Mouse (Mus musculus): ENCODE measurements around the gene Rab12. TPM values are rescaled to one million over a fixed set of nuclear protein-coding genes. Genes with fewer than 3 reads are reported as not detected.

The Rab12 gene
- total RNA-seq, 2 experiments from 2014 or later, result 98.4 to 111 TPM

GRCm38 (mm10) chr17:66448421-66449405, 70.8 kb downstream of the Rab12 start:
- DNase-seq, result peak; percentile 64

GRCm38 (mm10) chr17:66447978-66448377, 71.6 kb downstream of the Rab12 start:
- DNase-seq, result no peak

GRCm38 (mm10) chr17:66447007-66447312, 72.6 kb downstream of the Rab12 start:
- DNase-seq, result no peak

GRCm38 (mm10) chr17:66446196-66447006, 73.1 kb downstream of the Rab12 start:
- DNase-seq, result no peak

Other genes with a start within 250 kb of the Rab12 start
- gene Mtcl1, start 70.0 kb downstream of the Rab12 start, total RNA-seq (2021), result 10 to 100 TPM in 1 of 2 experiments, 1 to 10 TPM in 1; 9.3 to 13.1 TPM
- gene Themis3, start 74.9 kb upstream of the Rab12 start, total RNA-seq (2021), result not detected

Measured in gastrocnemius, postnatal 10 days (tissue).